Mouse (Mus musculus) adrenal gland, adult (tissue): ENCODE measurements at regions not wholly inside any gene's neighbourhood (a gene's known extent, or its start where the extent isn't known, plus 50 kb on each side); places are given as distances from the start of the nearest gene placed in this dataset.
A peak's percentile ranks its signal among the peaks of the same experiment; 100 is the strongest.

Experiments used
- DNase-seq, 2 experiments: peaks; one replicate each; pipeline ENCODE4 v3.0.0; 2022 to 2023; ENCODE audit warnings: low spot score in 1 of 2; ENCODE audit not compliant: inconsistent age in 2 of 2

DNA sequence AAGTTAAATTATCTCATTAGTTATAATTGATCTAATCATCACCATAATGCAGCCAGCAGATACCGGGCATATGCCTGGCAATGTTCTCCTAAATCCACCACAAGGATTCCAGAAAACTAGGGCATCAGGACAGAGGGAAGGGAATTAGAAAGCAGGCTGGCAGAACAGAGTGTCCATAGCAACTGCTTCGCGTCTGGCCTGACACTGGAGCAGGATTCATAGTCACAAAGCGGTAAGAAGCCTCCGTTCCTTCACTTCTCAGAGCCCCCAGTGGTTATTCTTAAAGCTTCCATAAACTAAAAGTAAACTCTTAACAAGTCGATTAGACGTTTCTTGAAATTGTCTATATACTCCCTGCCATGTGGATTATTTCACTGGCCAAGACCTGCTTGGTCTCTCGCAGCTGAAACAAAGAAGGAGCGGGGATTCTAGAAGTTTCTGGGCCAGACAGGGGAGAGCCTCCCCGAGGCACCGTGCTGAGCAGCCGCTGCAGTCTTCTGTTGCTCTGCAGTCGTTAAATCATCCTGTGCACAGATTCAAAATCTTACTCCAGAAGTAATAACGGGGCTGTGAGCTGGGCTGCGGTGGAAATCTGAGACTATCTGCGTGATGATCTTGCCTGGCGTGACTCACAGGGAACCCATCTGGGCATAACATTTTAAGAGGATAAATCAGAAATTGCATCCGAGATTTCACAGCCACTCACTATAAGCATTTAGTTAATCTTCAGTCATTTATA is 144.2 kb upstream of the Map3k7 start:
- DNase-seq, result no peak

GRCm38 (mm10) chr4:31823574-31824348 is 140.1 kb upstream of the Map3k7 start:
- no peak for DNase-seq

DNA sequence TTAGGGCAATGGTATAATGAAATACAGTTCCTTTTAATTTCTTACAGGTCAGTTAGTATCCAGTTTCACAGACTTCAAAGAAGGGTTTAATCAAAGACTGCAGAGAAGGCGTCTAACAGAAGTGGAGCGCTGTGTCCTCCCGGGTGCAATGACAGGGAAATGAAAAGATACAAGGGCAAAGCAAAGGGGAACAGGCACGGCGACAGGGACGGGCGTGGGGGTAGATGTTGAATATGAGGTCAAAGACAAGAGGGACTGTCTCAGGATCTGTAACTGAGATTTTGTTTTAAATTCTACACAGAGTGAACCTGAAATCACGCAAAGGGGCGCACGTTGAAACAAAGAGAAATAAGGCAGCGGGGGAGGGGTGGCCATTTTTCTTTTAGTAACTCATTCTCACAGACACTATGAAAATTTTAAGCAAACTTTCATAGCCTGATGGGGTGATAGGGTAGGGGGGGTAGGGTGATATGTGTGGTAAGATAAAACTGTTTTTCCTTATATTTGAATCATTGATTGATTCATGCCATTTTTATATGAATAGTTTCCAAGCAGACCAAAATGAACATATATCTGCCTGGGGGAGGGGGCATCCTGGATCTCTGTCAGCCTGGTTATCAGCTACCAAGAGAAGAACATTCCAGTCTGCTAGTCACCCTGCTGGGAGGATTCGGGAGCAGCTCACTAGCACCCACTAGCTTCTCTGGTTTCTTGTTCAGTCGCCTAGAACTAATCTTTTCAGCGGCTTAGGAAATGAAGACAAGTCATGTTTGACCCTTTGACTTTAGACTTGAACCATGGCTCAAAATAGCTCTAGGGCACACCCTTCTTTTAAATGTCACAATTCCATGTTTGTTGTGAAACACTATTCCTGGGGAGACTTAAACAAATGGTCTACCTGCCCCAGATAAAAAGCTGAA is 139.1 kb upstream of the Map3k7 start:
- no peak for DNase-seq

DNA sequence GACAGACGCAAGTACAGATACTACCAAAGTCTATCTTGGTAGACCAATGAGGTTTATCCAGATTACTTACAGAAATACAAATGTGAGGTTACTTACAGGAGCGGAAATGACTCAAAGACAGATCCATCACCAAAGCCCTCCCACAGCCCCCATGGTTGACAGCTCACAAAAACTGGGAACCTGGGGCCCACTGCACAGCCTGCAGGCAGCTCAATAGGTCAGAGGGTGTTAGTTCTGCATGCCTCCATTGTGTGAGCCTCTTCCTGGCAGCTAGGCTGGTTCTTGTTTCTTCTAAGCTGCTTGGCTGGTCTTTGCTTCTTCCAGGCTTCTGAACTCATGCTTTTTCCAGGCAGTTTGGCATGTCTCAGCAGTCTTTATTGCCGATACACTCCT is 138.5 kb upstream of the Map3k7 start:
- no peak for DNase-seq

DNA sequence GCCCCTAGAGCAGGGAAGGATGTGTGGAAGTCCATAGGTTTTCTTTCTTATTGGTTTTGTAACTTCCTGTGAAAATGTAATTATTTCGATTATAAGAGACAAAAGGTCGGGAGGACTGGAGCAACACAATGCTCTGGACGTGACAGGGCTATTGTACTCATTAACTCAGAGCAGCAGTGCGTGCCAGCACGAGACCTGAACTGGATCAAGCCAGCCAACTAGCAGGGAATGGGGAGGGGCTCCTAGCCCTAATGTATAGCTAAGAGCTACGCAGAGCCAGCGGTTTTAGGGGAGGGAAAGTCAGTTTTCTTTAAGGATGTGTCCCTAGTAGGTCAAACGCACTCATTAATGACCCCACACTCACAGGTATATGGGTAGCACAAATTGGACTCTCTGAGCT is 137.2 kb upstream of the Map3k7 start:
- DNase-seq, result no peak

GRCm38 (mm10) chr4:31827266-31827665 is 136.6 kb upstream of the Map3k7 start:
- peak; percentile 13 to 46 for DNase-seq

- no peak for DNase-seq
Observed at GRCm38 (mm10) chr4:31830241-31830640, 133.7 kb upstream of the Map3k7 start.

GRCm38 (mm10) chr4:31831469-31831868 is 132.4 kb upstream of the Map3k7 start:
- DNase-seq, result no peak

- DNase-seq, result no peak
Observed at GRCm38 (mm10) chr4:31833828-31834227, 130.1 kb upstream of the Map3k7 start.

- DNase-seq, result no peak
Observed at GRCm38 (mm10) chr4:31835051-31835450, 128.8 kb upstream of the Map3k7 start.

DNA sequence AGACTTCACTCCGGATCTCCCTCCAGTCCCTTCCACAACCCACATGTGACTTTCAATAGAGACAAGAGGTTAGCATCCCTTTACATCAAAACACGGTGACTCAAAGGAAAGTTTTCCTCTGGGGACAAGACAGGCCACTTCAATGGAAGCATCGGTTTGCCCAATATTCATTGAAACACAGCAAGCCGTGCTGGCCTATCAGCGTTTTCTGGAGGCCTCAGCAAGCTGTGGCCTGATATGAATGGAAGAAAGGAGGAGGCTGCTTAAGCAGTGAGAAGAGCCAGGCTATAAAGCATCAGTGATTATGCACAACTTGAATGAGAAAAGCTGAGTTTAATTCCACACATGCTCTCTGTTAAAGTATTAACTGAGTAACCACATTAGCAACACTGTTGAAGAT is 125.3 kb upstream of the Map3k7 start:
- DNase-seq, result no peak

DNA sequence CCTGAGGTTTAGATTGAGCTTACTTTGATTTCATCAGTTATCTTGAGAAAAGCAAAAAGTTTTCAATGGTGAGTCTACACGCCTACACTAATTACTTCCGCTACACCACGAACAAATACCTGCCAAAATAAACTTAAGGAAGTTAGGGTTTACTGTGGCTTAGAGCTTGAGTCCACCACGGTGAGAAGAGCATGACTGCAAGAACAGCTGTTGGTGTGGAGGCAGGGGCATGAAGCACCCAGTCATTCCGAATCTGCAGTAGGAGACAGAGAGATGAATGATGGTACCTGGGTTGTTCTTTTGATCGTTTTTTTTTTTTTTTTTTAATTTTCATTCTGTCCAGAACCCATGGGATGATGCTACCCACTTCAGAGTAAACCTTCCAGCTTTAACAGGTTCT is 114.1 kb upstream of the Map3k7 start:
- DNase-seq, result no peak

DNA sequence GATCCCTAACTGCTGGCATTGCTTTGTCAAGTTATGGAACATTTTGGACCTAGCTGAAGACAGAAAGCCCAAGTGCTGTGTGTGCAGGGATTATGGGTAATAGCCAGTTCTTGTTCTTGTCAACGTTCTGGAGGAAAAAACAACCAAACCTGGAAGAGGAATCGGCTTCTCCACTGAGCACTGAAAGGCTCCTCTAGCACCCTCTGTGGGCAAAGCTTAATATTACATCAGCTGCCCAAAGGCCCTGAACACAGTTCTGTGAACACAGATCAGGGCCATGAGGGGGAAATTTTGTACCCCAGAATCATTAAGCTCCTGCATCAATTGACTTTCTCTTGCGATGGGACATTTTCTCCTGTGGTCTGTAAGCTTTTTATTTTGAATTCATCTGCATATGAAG is 112.9 kb upstream of the Map3k7 start:
- DNase-seq, result peak in 1 of 2 experiments; percentile 30

- DNase-seq, result no peak
Observed at GRCm38 (mm10) chr4:31853851-31854250, 110.0 kb upstream of the Map3k7 start.

DNA sequence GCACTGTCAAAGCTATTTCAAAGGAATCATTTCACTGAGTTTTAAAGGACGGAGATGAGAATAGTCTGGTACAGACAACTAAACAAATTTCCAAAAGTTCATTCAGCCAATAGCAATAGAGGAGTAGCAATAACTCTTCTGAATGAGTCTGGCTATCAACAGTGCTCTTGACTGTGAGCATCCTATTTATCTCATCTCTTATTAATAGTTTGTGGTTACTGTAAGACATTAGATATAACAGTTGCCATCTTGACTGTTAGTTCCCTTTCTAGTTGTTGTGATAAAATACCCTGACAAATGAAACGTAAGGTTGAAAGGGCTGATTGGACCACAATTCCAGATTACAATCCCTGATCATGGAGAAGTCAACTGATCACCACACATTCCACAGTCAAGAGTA is 103.5 kb upstream of the Map3k7 start:
- no peak for DNase-seq

DNA sequence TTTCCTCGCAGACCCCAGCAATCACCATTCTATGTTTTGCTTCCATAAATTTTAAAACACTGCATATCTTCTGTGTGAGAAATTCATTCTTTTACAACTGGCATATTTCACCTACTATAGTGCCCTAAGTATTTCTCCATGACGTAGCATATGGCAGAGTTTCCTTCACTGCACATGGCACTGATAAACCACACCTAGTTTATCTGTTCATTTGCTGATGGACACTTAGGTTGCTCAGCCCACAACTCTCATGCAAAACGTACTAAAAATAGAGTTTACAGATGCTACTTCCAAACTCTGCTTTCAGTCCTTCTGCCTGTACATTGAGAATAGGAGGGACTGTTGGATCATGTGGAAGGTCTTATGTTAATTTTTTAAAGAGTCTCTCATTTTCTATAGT is 102.7 kb upstream of the Map3k7 start:
- DNase-seq, result no peak

DNA sequence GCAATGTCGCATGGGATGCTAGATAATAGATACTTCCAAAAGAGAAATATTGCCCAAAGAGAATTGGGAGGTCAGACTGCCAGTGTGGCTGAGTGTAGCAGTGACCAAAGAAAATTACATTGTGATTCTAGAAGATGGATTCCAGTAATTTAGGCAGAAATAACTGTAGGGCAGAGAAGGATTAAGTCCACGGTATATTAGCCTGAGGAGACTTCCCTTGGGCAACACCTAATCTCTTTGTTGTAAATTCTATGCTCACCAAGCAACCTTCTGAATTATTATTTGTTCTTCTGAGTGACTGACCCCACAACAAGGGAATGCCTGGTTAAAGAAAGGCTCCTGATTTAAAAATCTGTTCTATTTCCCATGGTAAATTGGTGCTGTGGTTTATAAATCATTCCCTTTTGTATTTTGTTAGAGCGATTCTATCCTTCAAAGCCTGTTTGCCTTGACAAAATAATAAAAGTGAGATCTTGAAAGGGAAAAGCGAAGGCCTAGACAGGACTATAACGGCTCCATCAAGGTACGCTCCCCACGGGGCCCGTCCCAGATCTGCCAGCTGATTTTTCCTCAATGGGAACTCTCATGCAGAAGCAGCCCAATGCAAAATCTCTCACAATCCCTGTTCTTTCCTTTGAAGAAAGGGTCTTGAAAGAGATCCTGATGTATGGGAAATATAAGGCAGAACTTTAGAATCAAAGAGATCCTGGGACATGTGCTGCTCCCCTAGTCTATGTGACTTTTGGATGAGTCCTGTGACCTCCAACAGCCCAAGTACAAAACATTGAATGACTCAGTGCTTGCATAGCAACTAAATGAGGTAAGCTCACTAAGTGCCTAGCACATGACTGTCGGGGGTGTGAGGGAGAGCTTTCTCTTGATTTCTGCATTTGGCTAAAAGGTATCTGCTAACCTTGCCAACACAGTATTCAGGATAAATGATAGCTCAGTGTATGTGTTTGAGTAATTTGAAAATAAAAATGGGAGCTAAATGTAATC is 90.6 kb upstream of the Map3k7 start:
- peak; percentile 22 to 57 for DNase-seq

- no peak for DNase-seq
Observed at GRCm38 (mm10) chr4:31877389-31877788, 86.5 kb upstream of the Map3k7 start.

- peak in 1 of 2 experiments; percentile 25 for DNase-seq
Observed at GRCm38 (mm10) chr4:31878493-31879191, 85.3 kb upstream of the Map3k7 start.

- no peak for DNase-seq
Observed at GRCm38 (mm10) chr4:31879192-31879585, 84.7 kb upstream of the Map3k7 start.
